In genomic region chr5:113136951-113137487, GRCm38 (mm10) we compare ENCODE assay signal across 8 mouse cellular contexts. TPM values are rescaled to one million over a fixed set of nuclear protein-coding genes. Genes with fewer than 3 reads are reported as not detected.
DNase-seq lines count a peak whose midpoint lies in the region; ATAC-seq and TF ChIP-seq lines count a peak whose summit lies in the region.

No protein-coding gene starts in this region.

- peak; percentile 55 for DNase-seq in brain, adult 2 months (ENCODE audit: low read depth, low spot score)
- DNase-seq in heart, adult 9 months (ENCODE audit: low spot score in 2 of 2) = peak; percentile 50 to 73
- no peak for DNase-seq in midbrain, postnatal 0 days (ENCODE audit: low spot score)
- DNase-seq in frontal cortex, postnatal 14 days (ENCODE audit: low spot score in 2 of 2) = no peak
- DNase-seq in embryo, embryonic 10 days (ENCODE audit: low spot score) = no peak

- H3K9ac ChIP-seq in limb, embryonic 15.5 days = peak overlapping the region; percentile 32; the same call in 1 of the 2 replicates
- H3K9ac ChIP-seq in midbrain, postnatal 0 days (replicated peaks; ENCODE audit: low read length, poor library complexity, severe bottlenecking) = peak overlapping the region; percentile 70; the same call in 1 of the 2 replicates

- no peaks in the 10 kb centered on the region for H3K9me3 ChIP-seq in E14TG2a.4 (ENCODE audit: low read length)
- no peaks in the 10 kb centered on the region for H3K9me3 ChIP-seq in limb, embryonic 15.5 days
- H3K9me3 ChIP-seq in midbrain, postnatal 0 days (ENCODE audit: low read length) = no peaks in the 10 kb centered on the region

- no peak; the same call in 1 of the 2 replicates for ATAC-seq in limb, embryonic 15.5 days (ENCODE audit: insufficient number of reproducible peaks, low FRiP score, low TSS enrichment, low read depth)
- no peak for ATAC-seq in midbrain, postnatal 0 days (ENCODE audit: low FRiP score)
- ATAC-seq in erythroid progenitor cell, adult 5-6 weeks (replicated peaks; ENCODE audit: low FRiP score, poor library complexity, severe bottlenecking) = no peak

- TF ChIP-seq CTCF in E14TG2a.4 (conservative IDR thresholded peaks at IDR 0.05; ENCODE audit: low read length) = no peak
- TF ChIP-seq CTCF in midbrain, postnatal 0 days (IDR thresholded peaks at IDR 0.05) = no peak

- H3K36me3 ChIP-seq in E14TG2a.4 (ENCODE audit: insufficient read depth, low read length) = no peaks in the 10 kb centered on the region
- no peaks in the 10 kb centered on the region for H3K36me3 ChIP-seq in limb, embryonic 15.5 days
- H3K36me3 ChIP-seq in midbrain, postnatal 0 days (ENCODE audit: insufficient read depth, low read length) = no peaks in the 10 kb centered on the region

- peaks cover 42% of the 10 kb centered on the region for H3K27me3 ChIP-seq in E14TG2a.4 (ENCODE audit: insufficient read depth, low read length)
- H3K27me3 ChIP-seq in limb, embryonic 15.5 days = peaks cover 12% of the 10 kb centered on the region; the same call in 1 of the 2 replicates
- H3K27me3 ChIP-seq in midbrain, postnatal 0 days (ENCODE audit: insufficient read depth, low read length) = no peaks in the 10 kb centered on the region

- peak overlapping the region; percentile 76; the same call in 1 of the 2 replicates for H3K4me3 ChIP-seq in E14TG2a.4 (replicated peaks; ENCODE audit: low read length)
- H3K4me3 ChIP-seq in limb, embryonic 15.5 days = peak overlapping the region; percentile 48
- peak overlapping the region; percentile 53 for H3K4me3 ChIP-seq in midbrain, postnatal 0 days (ENCODE audit: low read depth, low read length)

- 64% methylated on average over 13 of the region's 13 CpGs for WGBS in limb, embryonic 15.5 days
- WGBS in midbrain, postnatal 0 days = 73% methylated on average over 13 of the region's 13 CpGs

- H3K4me2 ChIP-seq in limb, embryonic 15.5 days = peak overlapping the region; percentile 88
- peak overlapping the region; percentile 96 for H3K4me2 ChIP-seq in midbrain, postnatal 0 days (ENCODE audit: low read depth, low read length, poor library complexity, severe bottlenecking)

- peak overlapping the region; percentile 85 for H3K27ac ChIP-seq in limb, embryonic 15.5 days
- peak overlapping the region; percentile 71; the same call in 1 of the 2 replicates for H3K27ac ChIP-seq in midbrain, postnatal 0 days (ENCODE audit: low read depth, low read length)

- H3K4me1 ChIP-seq in E14TG2a.4 (replicated peaks; ENCODE audit: low read depth, low read length) = peaks cover 44% of the 10 kb centered on the region
- peaks cover 68% of the 10 kb centered on the region for H3K4me1 ChIP-seq in limb, embryonic 15.5 days
- H3K4me1 ChIP-seq in midbrain, postnatal 0 days (ENCODE audit: insufficient read depth, low read length) = peaks cover 9% of the 10 kb centered on the region; the same call in 1 of the 2 replicates

RNA-seq across cellular contexts. Expression of gene Crybb3, which starts 55.6 kb away (rescaled TPM):
- 1.0 and 1.8 TPM in 2 replicates for polyA plus RNA-seq in limb, embryonic 15.5 days (2015; fragmentation: Nextera tagmentation; extraction: Ambion mirVana)
- total RNA-seq in midbrain, postnatal 0 days (2014; rRNA removed) = 1.4 and 3.0 TPM in 2 replicates
- 2.2 and 3.1 TPM in 2 replicates for polyA plus RNA-seq in midbrain, postnatal 0 days (2015; fragmentation: Nextera tagmentation; extraction: Ambion mirVana)
- total RNA-seq in erythroid progenitor cell, adult 5-6 weeks (2015; ENCODE audit: low replicate concordance) = not detected in 2 replicates
- total RNA-seq in erythroid progenitor cell, adult 5-6 weeks (2017; ENCODE audit: low replicate concordance) = not detected in 2 replicates

Comparison
In these comparisons a context has a peak if more than half of its experiments do, and no peak if none do; other contexts are left out.
1. DNase-seq: peak in brain, adult 2 months (single experiment) and heart, adult 9 months (2 of 2); none in midbrain, postnatal 0 days (single experiment), frontal cortex, postnatal 14 days (0 of 2) and embryo, embryonic 10 days (single experiment).
2. Peak in every context shown above with its lines, with median percentiles within 50 percentile points of each other: H3K4me3 ChIP-seq.